Mouse (Mus musculus): ENCODE measurements around the gene Ebpl. TPM values are rescaled to one million over a fixed set of nuclear protein-coding genes. Genes with fewer than 3 reads are reported as not detected.
A peak's percentile ranks its signal among the peaks of the same experiment; 100 is the strongest.

Gene Ebpl
- polyA plus RNA-seq, 1 experiment = 2.0 TPM

DNA sequence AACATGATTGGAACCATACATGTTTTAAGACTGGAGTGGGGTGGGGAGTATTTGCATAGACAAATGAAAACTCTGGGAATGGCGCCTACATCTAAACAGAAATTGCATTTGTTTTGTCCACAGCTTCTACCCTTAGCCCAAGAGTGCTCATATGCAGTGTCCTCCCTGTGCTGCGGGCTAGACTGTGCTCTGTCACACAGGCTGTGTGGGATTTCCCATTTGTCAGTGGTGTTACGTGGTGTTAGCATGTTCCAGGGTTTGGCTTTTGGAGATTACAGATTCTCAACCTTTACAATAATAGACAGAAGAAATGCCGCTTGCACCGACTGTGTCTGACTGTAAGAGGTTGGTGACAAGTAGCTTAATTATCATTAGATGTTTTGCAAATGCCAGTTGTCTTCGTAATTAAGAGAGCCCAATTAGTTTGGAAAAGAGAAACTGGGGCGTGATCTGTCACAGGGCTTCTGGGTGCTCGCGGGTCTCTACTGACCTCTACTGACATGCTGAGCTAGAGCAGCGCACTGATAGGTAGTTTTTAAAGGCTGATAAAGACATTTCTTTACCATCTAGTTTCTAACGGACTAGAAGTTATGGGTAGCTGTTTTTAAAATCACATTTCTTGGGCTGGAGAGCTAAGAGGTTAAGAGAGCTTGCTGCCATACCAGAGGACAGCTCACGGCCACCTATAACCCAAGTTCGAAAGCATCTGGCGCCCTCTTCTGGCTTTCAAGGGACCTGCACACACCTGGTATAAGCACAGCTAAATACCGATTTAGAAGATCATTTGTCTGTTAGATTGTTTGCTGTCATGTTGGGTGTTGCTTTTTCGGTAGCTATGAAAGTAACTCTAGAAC is 66.1 kb downstream of the Ebpl start:
- H3K27me3 ChIP-seq (replicated peaks; ENCODE audit: control insufficient read depth, insufficient read depth, low read length) = no peaks in the 10 kb centered on the region
- DNase-seq = peak; percentile 60
- no peak overlapping the region for H3K27ac ChIP-seq (ENCODE audit: insufficient read depth, low read depth, low read length)
- H3K4me1 ChIP-seq (ENCODE audit: control insufficient read depth, insufficient read depth, low read length) = no peaks in the 10 kb centered on the region
- no peaks in the 10 kb centered on the region for H3K36me3 ChIP-seq (ENCODE audit: control insufficient read depth, insufficient read depth, low read length)
- TF ChIP-seq CTCF (conservative IDR thresholded peaks at IDR 0.05; ENCODE audit: insufficient read depth, insufficient read length, low read depth, low read length) = peak; percentile 57
- TF ChIP-seq POLR2A (IDR thresholded peaks at IDR 0.05; ENCODE audit: low read depth, low read length) = no peak
- 56% methylated on average over 16 of the region's 16 CpGs for WGBS
- no peak overlapping the region for H3K4me3 ChIP-seq (ENCODE audit: insufficient read depth, low read depth, low read length)

DNA sequence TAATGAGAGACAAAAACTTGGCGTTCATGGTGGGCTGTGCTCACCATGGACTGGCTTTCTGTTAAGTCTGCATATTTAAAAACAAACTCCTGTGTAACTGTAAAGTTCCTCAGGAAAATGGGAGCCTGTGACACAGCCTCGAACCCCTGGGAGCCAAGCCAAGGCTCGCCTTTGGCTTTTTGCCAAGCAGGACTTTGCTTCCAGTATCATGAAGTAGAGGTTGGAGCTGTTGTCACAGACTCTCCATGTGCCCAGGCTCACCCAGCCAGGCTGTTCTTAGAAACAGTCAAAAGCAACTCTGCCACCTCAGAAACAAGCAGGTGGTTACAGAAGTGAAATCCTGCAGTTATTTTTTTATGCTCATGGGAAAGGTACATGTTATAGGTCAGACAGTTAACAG is 69.6 kb downstream of the Ebpl start:
- no peak overlapping the region for H3K27ac ChIP-seq (ENCODE audit: insufficient read depth, low read depth, low read length)
- H3K27me3 ChIP-seq (replicated peaks; ENCODE audit: control insufficient read depth, insufficient read depth, low read length) = no peaks in the 10 kb centered on the region
- 35% methylated on average over 3 of the region's 3 CpGs for WGBS
- peak; percentile 53 for DNase-seq
- no peak overlapping the region for H3K4me3 ChIP-seq (ENCODE audit: insufficient read depth, low read depth, low read length)
- no peaks in the 10 kb centered on the region for H3K4me1 ChIP-seq (ENCODE audit: control insufficient read depth, insufficient read depth, low read length)
- no peaks in the 10 kb centered on the region for H3K36me3 ChIP-seq (ENCODE audit: control insufficient read depth, insufficient read depth, low read length)
- TF ChIP-seq POLR2A (IDR thresholded peaks at IDR 0.05; ENCODE audit: low read depth, low read length) (no peak), CTCF (conservative IDR thresholded peaks at IDR 0.05; ENCODE audit: insufficient read depth, insufficient read length, low read depth, low read length) (no peak)

DNA sequence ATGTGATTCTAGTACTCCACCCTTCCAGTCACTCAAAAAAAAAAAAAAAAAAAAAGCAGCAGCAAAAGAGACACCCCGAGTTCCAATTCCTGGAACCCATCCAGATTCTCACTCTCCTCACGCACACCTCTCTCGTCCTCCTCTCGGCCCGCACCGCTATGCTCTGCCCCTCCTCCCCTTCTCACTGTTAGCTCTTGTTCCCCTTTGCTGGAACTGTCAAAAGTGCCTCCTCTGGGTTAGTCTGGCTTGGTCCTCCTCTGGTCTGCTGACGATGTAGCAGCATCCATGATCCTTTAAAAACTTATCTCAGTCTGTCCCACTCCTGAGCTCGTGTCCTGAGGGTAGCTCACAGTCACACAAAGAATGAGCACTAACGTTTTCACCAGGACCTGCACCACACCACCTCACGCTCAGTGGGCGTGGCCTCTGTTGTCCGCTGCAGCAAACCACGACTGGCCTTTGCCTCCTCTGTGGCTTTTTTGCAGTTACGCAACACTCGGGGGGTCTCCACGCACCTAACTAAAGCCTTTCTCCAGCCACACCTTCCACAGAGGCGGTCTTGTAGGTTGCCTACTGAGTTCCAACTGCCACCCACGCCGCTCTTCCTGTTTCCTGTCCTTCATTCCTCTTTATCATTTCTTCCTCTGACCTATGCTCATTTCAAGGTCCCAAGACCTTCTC is 71.5 kb downstream of the Ebpl start:
- Histone ChIP-seq H3K36me3 (ENCODE audit: control insufficient read depth, insufficient read depth, low read length) (no peaks in the 10 kb centered on the region), H3K4me3 (ENCODE audit: insufficient read depth, low read depth, low read length) (no peak overlapping the region), H3K27me3 (replicated peaks; ENCODE audit: control insufficient read depth, insufficient read depth, low read length) (no peaks in the 10 kb centered on the region), H3K27ac (ENCODE audit: insufficient read depth, low read depth, low read length) (no peak overlapping the region), H3K4me1 (ENCODE audit: control insufficient read depth, insufficient read depth, low read length) (no peaks in the 10 kb centered on the region)
- TF ChIP-seq CTCF (conservative IDR thresholded peaks at IDR 0.05; ENCODE audit: insufficient read depth, insufficient read length, low read depth, low read length) = no peak
- no peak for TF ChIP-seq POLR2A (IDR thresholded peaks at IDR 0.05; ENCODE audit: low read depth, low read length)
- WGBS = 71% methylated on average over 19 of the region's 19 CpGs
- no peak for DNase-seq

Other genes with a start within 250 kb of the Ebpl start
- 0.16 and 0.33 TPM in 2 replicates for gene Sacs, start 222.0 kb downstream of the Ebpl start, polyA plus RNA-seq (2012; rRNA removed)
- 0.05 and 1.5 TPM in 2 replicates for gene Sgcg, start 101.9 kb downstream of the Ebpl start, polyA plus RNA-seq (2012; rRNA removed)
- 0.39 and 0.74 TPM in 2 replicates for gene Arl11, start 50.7 kb downstream of the Ebpl start, polyA plus RNA-seq (2012; rRNA removed)
- 5.9 and 8.4 TPM in 2 replicates for gene Kpna3, start 79.4 kb upstream of the Ebpl start, polyA plus RNA-seq (2012; rRNA removed)
- 9.5 and 9.7 TPM in 2 replicates for gene Spryd7, start 196.4 kb upstream of the Ebpl start, polyA plus RNA-seq (2012; rRNA removed)
- 5.0 and 5.3 TPM in 2 replicates for gene Trim13, start 237.8 kb upstream of the Ebpl start, polyA plus RNA-seq (2012; rRNA removed)
- 0.09 and 0.12 TPM in 2 replicates for gene Kcnrg, start 247.0 kb upstream of the Ebpl start, polyA plus RNA-seq (2012; rRNA removed)

All from kidney, adult 2 months (tissue).